Mouse (Mus musculus) cerebellum, adult 2 months (tissue): Measurements from ENCODE around the gene Atf5.

Experiments used
- CTCF ChIP-seq: fragments of 200-500 bp; IDR thresholded peaks from 2 replicates; pipeline ENCODE4 v1.5.1; 2011; ENCODE audit warnings: low read depth, mild to moderate bottlenecking, control low read depth, low read length, moderate library complexity, borderline replicate concordance; ENCODE audit not compliant: insufficient read depth
- POLR2A ChIP-seq: fragments of 200-500 bp; IDR thresholded peaks from 2 replicates; pipeline ENCODE4 v1.6.1; 2011; ENCODE audit warnings: low read length, control low read depth, borderline replicate concordance; ENCODE audit not compliant: insufficient read depth

DNA sequence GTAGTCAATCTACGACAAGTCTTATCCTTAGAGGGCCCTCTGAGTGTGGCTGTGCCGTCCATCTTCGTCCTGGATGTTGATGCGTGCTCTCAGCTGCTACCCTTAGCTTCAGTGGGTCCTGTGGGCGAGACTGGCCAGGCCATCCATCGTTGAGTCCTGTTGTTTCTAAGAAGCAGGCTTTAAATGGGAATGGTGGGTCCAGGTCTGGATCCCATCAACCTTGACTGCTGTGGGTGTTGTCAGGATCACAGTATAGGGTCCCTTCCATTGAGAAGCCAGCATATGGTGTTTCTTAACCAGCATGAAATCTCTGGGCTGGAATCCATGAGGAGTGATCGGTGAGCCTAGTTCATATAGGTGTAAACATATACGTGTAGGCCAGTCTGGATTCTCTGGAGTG, 36.4 kb downstream of the Atf5 start:
- no peak for TF ChIP-seq CTCF
- TF ChIP-seq POLR2A, result no peak
